Mouse (Mus musculus) cortical plate, adult 2 months (tissue): ENCODE data around the gene Heatr5b.
"Not testable (repeated sequence)": the region's sequence is repeated elsewhere in the genome, so short reads cannot be mapped to it uniquely, and the experiment has no call there.

Source experiments
- CTCF ChIP-seq: fragments of 200-500 bp; IDR thresholded peaks from 2 replicates; pipeline ENCODE4 v1.5.1; 2011; ENCODE audit warnings: mild to moderate bottlenecking, control low read depth, low read length; ENCODE audit not compliant: insufficient read depth; ENCODE audit errors: extremely low read depth
- POLR2A ChIP-seq: fragments of 200-500 bp; IDR thresholded peaks from 2 replicates; pipeline ENCODE4 v1.6.1; 2011; ENCODE audit warnings: mild to moderate bottlenecking, low read length, control low read depth; ENCODE audit not compliant: insufficient read depth; ENCODE audit errors: extremely low read depth

DNA sequence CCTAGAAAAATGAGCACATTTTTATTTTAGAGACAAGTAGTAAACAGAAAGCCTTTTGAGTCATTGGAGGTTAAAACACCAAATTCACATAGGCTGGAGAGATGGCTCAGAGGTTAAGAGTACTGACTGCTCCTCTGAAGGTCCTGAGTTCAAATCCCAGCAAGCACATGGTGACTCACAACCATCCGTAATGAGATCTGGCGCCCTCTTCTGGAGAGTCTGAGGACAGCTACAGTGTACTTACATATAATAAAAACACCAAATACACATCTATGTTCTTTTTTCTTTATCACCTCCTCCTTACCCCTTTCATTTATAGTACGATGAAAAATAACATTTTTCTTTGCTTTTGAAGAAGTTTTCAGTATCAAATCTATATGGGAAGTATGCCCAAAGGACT, 46.9 kb downstream of the Heatr5b start:
- TF ChIP-seq POLR2A, CTCF: not testable (repeated sequence)
